Mouse (Mus musculus) frontal cortex, adult (tissue): ENCODE data around the gene Cngb1.

ENCODE experiments used
- ATAC-seq: cut with Nextera tagmentation; 2 replicates; pipeline ENCODE4 v1.9.2; 2017; ENCODE audit warnings: mild to moderate bottlenecking, moderate library complexity, mixed read lengths; ENCODE audit not compliant: low TSS enrichment

The Cngb1 gene

DNA sequence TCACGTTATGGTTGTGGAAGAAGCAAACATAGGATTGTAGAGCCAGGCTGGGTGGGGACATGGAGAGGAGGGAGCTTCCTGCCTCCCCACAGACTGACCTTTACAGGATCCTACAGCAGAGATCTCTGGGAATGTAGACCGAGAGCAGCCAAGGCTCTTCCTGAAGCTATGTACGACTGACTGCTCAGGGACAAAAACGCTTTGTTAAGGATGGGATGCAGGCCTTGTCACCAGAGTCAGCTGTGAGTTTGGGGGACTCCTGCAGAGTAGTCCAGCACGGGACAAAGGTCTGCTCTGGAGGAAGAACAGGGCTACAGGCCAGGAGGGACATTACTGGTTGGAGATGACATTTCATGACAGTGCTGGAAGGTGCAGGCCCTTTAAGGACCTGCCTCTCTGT lies 18.3 kb upstream of the Cngb1 start:
- ATAC-seq = no peak

- no peak for ATAC-seq
Observed at GRCm38 (mm10) chr8:95323201-95323600, 16.8 kb upstream of the Cngb1 start.

- peak; percentile 56 for ATAC-seq
Observed at GRCm38 (mm10) chr8:95320224-95321139, 14.1 kb upstream of the Cngb1 start.

DNA sequence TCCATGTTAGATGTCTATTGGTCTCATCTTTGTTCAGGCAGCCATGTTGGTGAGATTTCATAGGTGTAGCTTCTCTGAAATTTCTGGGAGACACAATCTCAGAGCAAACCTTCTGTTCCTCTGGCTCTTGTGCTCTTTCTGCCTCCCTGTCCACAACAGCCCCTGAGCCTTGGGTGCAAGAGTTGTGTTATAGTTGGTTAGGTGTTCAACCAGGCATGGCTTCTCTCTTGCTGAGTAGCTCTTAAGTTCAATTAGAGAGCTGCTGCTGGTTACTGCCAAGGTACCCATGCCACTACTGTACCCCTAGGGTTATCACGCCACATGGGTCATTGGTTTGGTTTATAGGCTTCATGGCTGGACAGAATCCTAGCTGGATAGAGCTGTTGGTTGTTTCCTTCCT lies 9.0 kb upstream of the Cngb1 start:
- ATAC-seq = no peak

- ATAC-seq = no peak
Observed at GRCm38 (mm10) chr8:95314707-95315106, 8.3 kb upstream of the Cngb1 start.

GRCm38 (mm10) chr8:95313857-95314256 lies 7.5 kb upstream of the Cngb1 start:
- ATAC-seq = no peak

DNA sequence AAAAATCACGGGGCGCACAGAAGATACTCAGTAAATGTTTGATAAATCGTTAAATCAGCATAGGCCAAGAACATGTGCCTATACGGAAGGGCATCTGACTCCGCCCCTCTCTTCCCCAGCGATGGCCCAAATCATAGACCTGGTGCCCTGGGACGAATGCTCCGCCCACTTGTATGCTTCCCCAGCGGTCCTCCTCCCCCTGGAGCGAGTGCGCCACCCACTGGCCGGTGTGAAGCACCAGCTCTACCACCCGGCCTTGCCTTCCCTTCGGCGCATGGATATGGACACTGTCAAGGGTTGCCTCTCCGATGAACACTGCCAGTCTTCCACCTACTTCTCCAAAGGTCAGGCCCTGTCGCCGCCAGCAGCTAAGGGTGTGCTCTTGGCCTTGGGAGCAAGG lies 6.5 kb upstream of the Cngb1 start:
- ATAC-seq = no peak

- no peak for ATAC-seq
Observed at GRCm38 (mm10) chr8:95310342-95310970, 4.1 kb upstream of the Cngb1 start, which contains the start of gene Tepp. Tepp (plus strand) TSS chr8:95310566.

DNA sequence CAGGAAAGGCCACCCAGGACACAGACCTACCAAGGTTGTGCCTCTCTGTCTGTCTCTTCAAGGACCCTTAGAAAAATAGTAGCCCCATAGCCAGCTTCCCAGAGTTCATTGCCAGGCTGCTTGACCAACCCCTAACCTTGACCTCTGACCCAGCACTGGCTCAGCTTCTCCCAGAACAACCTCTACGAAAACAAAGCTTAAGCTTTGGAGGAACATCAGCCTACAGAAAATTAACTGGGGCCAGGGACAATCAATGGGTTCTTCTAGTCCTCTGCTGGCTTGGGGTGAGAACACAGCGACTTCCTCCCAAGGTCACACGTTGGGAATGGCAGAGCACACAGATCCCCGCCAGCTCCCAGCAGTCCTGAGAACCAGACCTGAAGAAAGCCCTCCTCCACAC lies 859 bp downstream of the Cngb1 start:
- no peak for ATAC-seq

DNA sequence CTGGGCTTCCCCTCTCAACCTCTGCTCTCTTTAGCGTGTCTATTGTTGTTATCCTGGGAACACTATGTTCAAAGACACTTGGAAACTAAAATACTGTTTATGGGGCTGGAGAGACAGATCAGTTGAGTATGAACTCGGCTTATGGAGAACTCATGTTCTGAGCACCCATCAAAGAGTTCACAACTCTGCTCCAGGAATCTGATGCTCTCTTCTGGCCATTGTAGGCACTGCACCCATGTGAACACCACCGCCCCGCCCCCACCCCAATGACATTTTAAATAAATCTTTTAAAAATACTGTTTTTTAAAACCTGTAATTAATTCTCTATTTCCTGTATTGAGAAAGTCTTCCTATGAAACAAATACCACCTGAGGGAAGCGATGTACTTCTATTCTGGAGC lies 4.0 kb downstream of the Cngb1 start:
- peak; percentile 80 for ATAC-seq

DNA sequence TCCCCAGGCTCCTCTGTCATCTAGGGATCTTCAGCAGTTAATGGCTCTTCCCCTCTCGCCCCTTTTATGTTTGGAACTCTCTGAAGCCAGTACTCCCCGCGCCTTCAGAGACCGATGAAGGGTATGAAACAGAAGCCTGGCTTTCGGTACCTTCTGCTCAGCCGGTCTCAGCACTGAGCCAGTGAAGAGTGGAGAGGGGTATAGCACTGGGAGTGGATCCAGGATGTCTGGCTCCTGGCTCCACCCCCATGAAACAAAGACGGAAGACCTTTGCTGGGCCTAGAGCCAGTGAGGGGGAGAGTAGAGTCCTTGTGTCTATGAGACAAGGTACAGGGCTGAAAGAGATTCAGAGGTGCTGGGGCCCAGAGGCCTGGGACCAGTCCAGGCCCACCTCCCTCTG lies 12.5 kb downstream of the Cngb1 start:
- no peak for ATAC-seq

- ATAC-seq = no peak
Observed at GRCm38 (mm10) chr8:95293172-95293571, 13.2 kb downstream of the Cngb1 start.

- ATAC-seq = no peak
Observed at GRCm38 (mm10) chr8:95289066-95289650, 17.2 kb downstream of the Cngb1 start.

DNA sequence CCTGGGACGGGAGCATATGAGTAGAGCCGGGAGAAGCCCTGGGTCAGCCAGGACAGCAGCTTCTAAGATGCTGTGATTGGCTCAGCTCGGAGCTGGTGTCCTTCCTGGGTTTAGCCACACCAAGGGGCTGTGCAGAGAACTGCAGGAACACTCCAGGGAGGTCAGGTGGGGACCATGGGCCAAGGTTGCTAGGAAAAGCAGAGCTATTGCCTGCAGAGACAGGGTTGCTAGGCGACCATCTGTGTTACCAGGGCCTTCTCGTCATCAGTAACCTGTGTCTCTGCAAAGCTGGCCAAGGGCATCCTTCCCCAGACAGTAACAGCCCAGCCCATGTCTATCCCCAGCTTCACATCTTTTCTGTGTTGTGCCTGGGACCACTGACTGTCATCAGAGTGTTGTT lies 24.9 kb downstream of the Cngb1 start:
- ATAC-seq = no peak

DNA sequence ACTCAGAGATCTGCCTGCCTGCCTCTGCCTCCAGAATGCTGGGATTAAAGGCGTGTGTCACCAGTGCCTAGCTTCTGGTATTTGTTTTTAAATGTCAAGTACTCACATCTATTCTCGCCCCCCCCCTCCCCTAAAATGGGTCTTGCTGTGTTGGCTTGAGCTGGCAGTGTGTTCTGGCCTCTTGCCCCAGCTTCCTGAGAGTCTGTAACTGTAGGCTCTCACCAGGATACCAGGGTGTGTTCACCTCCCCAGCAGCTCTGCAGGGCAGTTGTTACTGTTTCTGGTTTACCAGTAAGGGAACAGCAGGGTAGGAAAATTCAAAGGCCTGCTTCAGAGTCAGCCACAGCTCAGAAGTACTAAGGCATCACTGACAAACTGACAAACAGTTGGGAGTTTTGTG lies 33.5 kb downstream of the Cngb1 start:
- ATAC-seq = no peak

DNA sequence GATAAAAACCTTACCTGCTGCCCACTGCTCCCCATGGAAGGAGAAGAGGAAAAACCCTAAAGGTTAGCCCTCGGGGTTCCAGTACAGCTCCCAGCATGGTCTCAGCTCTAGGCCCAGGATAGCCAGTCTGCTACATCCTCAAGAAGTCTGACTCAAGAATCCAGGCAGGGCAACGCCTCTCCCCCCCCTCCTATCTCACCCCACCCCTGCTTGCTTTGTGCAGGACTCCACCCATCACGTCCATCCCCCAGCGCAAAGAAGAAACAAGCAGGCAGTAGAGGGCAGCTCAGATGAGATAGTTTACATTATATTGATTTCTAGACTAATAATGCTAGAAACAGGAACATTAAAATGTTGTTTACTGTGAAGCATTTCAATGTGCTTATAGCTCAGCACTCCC lies 34.5 kb downstream of the Cngb1 start:
- ATAC-seq = no peak

DNA sequence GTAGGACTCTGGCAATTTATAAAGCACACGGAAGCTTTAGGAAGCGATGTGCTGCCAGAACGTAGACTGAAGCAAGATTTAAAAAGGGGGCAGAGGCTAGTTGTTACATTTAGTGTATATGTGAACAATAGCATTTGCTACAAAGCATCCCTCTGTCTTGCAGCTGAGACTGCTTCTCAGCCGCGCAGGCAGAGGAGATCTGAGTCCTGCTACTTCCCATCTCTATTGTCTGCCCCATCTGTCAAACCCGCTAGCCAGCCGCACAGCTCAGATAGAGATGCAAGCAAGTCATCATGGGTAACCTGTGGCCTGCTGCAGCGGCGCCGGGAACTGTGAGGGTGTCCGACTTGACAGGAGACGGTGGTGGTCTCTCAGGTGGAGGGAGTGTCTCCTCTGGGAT lies 35.9 kb downstream of the Cngb1 start:
- no peak for ATAC-seq

- no peak for ATAC-seq
Observed at GRCm38 (mm10) chr8:95262181-95262580, 44.2 kb downstream of the Cngb1 start.

- no peak for ATAC-seq
Observed at GRCm38 (mm10) chr8:95255611-95256010, 50.8 kb downstream of the Cngb1 start.

DNA sequence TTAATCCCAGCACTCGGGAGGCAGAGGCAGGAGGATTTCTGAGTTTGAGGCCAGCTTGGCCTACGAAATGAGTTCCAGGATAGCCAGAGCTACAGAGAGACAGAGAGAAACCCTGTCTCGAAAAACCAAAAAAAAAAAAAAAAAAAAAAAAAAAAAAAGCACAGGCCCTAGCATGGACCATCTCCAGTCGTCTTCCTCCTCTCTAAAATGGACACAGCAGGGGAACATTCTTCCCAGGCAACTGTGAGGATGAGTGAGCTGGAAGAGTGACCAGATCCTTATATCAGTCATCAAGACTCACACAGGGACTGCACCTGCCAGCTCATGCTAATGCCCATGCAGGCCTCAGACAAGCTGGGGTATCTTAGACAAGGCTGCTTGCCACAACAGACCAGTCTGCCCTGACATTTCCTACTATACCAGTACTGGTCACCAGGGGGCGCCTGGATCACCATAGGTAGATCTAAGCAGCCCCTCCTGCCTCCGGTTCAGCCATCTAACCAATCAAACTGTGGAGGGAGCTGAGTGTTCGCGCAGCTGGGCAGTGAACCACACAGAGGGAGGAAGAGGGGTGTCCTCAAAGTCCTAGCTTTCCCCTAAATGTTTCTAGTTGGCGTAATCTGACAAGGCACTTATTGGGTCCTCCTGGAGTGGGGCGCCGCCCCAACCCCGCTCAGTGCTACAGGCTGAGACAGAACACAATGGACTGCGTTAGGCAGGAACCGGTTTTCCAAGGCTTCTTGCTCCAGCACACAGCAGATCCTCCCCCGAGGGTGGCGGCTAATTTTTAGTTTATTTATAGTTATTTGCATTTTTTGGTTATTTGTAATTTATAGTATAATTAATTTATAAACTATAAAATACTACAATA lies 51.6 kb downstream of the Cngb1 start:
- ATAC-seq = peak; percentile 100

DNA sequence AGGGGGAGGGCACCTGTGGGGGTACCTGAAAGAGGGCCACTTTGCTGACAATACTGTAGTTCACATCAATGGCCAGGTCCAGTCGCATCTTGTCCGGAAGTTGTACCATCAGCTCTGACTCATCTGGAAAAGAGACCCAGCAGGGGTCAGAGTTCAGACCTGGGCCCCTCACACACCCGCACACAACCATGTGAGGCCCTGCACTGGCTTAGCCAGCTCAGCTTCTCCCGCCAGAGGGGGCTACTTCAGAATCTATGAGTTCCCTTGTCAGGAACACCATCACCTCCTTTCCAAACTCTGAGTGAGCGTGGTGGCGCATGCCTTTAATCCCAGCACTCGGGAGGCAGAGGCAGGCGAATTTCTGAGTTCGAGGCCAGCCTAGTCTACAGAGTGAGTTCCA lies 54.3 kb downstream of the Cngb1 start:
- ATAC-seq = no peak

- no peak for ATAC-seq
Observed at GRCm38 (mm10) chr8:95249847-95250246, 56.5 kb downstream of the Cngb1 start.
